Mouse (Mus musculus) ES-Bruce4 (cell line): Measurements from ENCODE around the gene Olfr93. TPM values are rescaled to one million over a fixed set of nuclear protein-coding genes. Genes with fewer than 3 reads are reported as not detected.
"Not testable (repeated sequence)": the region's sequence is repeated elsewhere in the genome, so short reads cannot be mapped to it uniquely, and the experiment has no call there.

Experiments
- H3K27ac ChIP-seq: 2 replicates; pipeline ENCODE4 v1.5.1; 2012; ENCODE audit warnings: low read length, inconsistent platforms; ENCODE audit not compliant: insufficient read depth
- H3K27me3 ChIP-seq: 2 replicates; pipeline ENCODE4 v1.6.1; 2012; ENCODE audit warnings: mild to moderate bottlenecking, low read length, inconsistent platforms; ENCODE audit not compliant: control insufficient read depth, poor library complexity, insufficient read depth, severe bottlenecking
- H3K36me3 ChIP-seq: 2 replicates; pipeline ENCODE4 v1.6.1; 2012; ENCODE audit warnings: inconsistent platforms, mild to moderate bottlenecking, low read length, moderate library complexity; ENCODE audit not compliant: control insufficient read depth, poor library complexity, insufficient read depth, severe bottlenecking
- H3K4me1 ChIP-seq: one replicate; pipeline ENCODE4 v1.8.1; 2011; ENCODE audit warnings: low read length; ENCODE audit not compliant: control insufficient read depth, insufficient read depth
- H3K4me3 ChIP-seq: 2 replicates; pipeline ENCODE4 v1.5.1; 2011; ENCODE audit warnings: low read depth, mild to moderate bottlenecking, low read length
- H3K9ac ChIP-seq: 2 replicates; pipeline ENCODE4 v1.6.1; 2012; ENCODE audit warnings: low read depth, mild to moderate bottlenecking, inconsistent platforms; ENCODE audit not compliant: poor library complexity, severe bottlenecking
- H3K9me3 ChIP-seq: replicated peaks from 2 replicates; pipeline ENCODE4 v1.6.1; 2012; ENCODE audit warnings: mild to moderate bottlenecking, low read length, inconsistent platforms; ENCODE audit not compliant: control insufficient read depth, poor library complexity, insufficient read depth, severe bottlenecking
- CTCF ChIP-seq: IDR thresholded peaks from one replicate; pipeline ENCODE4 v1.8.1; 2011; ENCODE audit warnings: low read depth, low read length
- EP300 ChIP-seq: IDR thresholded peaks from 2 replicates; pipeline ENCODE4 v1.6.1; 2011; ENCODE audit warnings: low read depth, low read length; ENCODE audit not compliant: insufficient read depth
- POLR2A ChIP-seq: IDR thresholded peaks from one replicate; pipeline ENCODE4 v1.8.1; 2011; ENCODE audit warnings: low read length; ENCODE audit not compliant: insufficient read depth
- polyA plus RNA-seq: library from polyadenylated mRNA; stranded (reverse); fragments of >200 nt; gene quantifications from 2 replicates; pipeline ENCODE4 v1.2.4, GENCODE M21; 2011; ENCODE audit warnings: low read depth; ENCODE audit not compliant: missing spikeins, insufficient read depth, insufficient read length

The Olfr93 gene
- polyA plus RNA-seq, 1 experiment, result 0.57 TPM

- no peaks in the 10 kb centered on the region for H3K27me3 ChIP-seq
- no peak for TF ChIP-seq EP300
- TF ChIP-seq POLR2A, result no peak
- no peak for TF ChIP-seq CTCF
Observed at GRCm38 (mm10) chr17:37194782-37195181, 33.5 kb upstream of the Olfr93 start.

GRCm38 (mm10) chr17:37193656-37194055 is 32.4 kb upstream of the Olfr93 start, which contains the start of gene Ubd:
Gene Ubd (plus strand): TSS chr17:37193892.
- Histone ChIP-seq H3K4me3 (peak within 1 kb of the TSS; percentile 42), H3K4me1 (peaks cover 11% of the 10 kb centered on the region), H3K36me3 (no peaks in the 10 kb centered on the region), H3K9ac (peak within 1 kb of the TSS; percentile 62), H3K27me3 (no peaks in the 10 kb centered on the region), H3K9me3 (no peaks in the 10 kb centered on the region), H3K27ac (peak within 1 kb of the TSS; percentile 85)
- TF ChIP-seq EP300, result no peak
- no peak for TF ChIP-seq CTCF
- no peak for TF ChIP-seq POLR2A

More at GRCm38 (mm10) chr17:37194782-37195181, 33.5 kb upstream of the Olfr93 start:
- Histone ChIP-seq H3K9me3 (no peaks in the 10 kb centered on the region), H3K4me3 (no peak overlapping the region), H3K4me1 (peaks cover 9% of the 10 kb centered on the region), H3K36me3 (no peaks in the 10 kb centered on the region), H3K9ac (no peak overlapping the region), H3K27ac (peak overlapping the region; percentile 30; the same call in 1 of the 2 replicates)

- Histone ChIP-seq H3K36me3 (no peaks in the 10 kb centered on the region), H3K27ac (peak overlapping the region; percentile 85), H3K9me3 (no peaks in the 10 kb centered on the region), H3K27me3 (no peaks in the 10 kb centered on the region), H3K4me1 (peaks cover 11% of the 10 kb centered on the region), H3K4me3 (peak overlapping the region; percentile 42; the same call in 1 of the 2 replicates), H3K9ac (peak overlapping the region; percentile 62)
- TF ChIP-seq EP300 (peak; percentile 91), POLR2A (no peak), CTCF (no peak)
Observed at GRCm38 (mm10) chr17:37193032-37193431, 31.7 kb upstream of the Olfr93 start.

GRCm38 (mm10) chr17:37190711-37191110 is 29.4 kb upstream of the Olfr93 start:
- no peak overlapping the region for H3K4me3 ChIP-seq
- peak overlapping the region; percentile 99 for H3K27ac ChIP-seq
- H3K27me3 ChIP-seq, result no peaks in the 10 kb centered on the region
- TF ChIP-seq EP300, result no peak
- H3K9me3 ChIP-seq, result no peaks in the 10 kb centered on the region
- H3K9ac ChIP-seq, result no peak overlapping the region
- H3K36me3 ChIP-seq, result no peaks in the 10 kb centered on the region
- H3K4me1 ChIP-seq, result peaks cover 11% of the 10 kb centered on the region

- Histone ChIP-seq H3K9me3 (no peaks in the 10 kb centered on the region), H3K36me3 (no peaks in the 10 kb centered on the region), H3K9ac (no peak overlapping the region), H3K27ac (no peak overlapping the region), H3K4me1 (peaks cover 3% of the 10 kb centered on the region), H3K4me3 (no peak overlapping the region), H3K27me3 (no peaks in the 10 kb centered on the region)
- TF ChIP-seq POLR2A (no peak), EP300 (no peak), CTCF (no peak)
Observed at GRCm38 (mm10) chr17:37185474-37185873, 24.2 kb upstream of the Olfr93 start.

- not testable (repeated sequence) for H3K4me3 ChIP-seq, H3K9ac ChIP-seq, H3K9me3 ChIP-seq, H3K27me3 ChIP-seq, H3K4me1 ChIP-seq, H3K27ac ChIP-seq, H3K36me3 ChIP-seq
Observed at GRCm38 (mm10) chr17:37131366-37131765, 29.9 kb downstream of the Olfr93 start.
